Mouse (Mus musculus) cerebellum, adult 8-10 months (tissue): ENCODE measurements around the gene Tdp1.
"Not testable (repeated sequence)": the region's sequence is repeated elsewhere in the genome, so short reads cannot be mapped to it uniquely, and the experiment has no call there.

Source experiments
- DNase-seq: peaks from one replicate; pipeline ENCODE4 v3.0.0; 2022

The Tdp1 gene

GRCm38 (mm10) chr12:99959930-99960329 lies 75.6 kb downstream of the Tdp1 start:
- DNase-seq: no peak

DNA sequence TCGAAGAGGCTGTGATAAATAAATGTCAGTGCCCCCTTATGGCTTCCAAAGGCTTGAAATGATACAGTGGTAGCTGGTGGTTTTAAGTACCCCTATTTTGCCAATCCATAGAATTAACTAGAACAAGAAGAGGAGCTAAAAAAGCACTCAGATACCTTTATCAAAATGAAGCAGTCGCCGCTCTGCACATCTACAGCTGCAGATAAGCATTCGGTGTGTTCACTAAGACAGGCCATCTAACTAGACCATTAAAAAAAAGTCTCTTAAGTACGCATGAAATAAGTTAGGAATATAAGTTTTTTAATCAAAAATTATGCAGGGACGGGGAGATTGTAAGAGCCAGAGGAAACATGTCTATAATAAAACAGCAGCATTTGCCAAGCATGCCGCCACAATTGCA lies 76.4 kb downstream of the Tdp1 start:
- DNase-seq: no peak

DNA sequence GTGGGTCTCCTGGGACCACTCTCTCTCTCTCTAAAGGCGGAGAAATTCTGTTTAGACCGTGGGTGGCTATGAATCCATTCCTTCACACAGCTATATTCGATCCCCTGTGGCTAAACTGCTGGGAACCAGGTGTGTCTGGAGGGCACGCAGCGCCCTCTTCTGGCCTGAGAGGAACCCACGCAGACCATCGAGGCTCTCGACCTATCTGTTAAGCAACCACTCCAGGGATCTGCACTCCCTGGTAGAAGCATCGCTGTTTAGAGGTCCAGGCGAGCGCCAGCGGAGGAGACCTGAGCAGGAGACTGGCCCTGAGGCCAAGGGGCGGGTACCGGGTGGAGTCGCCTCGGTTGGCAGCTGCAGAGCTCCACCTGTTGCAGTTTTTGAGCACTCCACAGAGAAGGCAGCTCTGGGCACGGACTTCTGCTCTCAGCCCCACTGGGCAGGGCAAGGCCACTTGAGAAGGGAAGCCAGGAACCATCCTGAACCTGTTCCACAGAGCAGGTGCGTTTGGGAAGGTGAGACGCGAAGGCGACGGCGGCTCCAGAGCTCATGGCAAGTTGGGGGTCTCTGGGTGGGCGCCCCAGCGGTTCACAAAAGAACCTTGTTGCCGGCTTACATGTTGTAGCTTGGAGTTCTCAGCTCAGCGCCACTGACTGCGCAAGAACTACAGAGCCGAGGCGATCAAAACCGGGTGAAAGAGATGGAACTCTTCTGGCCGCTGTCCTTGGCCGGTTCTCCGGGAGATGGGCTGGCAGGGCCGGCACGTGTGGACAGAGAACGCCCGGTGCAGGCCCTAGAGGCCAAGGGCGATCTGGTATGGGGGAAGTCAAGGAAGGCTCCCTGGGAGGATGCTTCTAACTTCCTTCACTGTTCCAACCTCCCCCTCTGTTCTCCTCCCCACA lies 80.2 kb downstream of the Tdp1 start, which contains the start of gene Kcnk13:
Kcnk13 (plus strand) TSS at position 199 of the 902 bp plus-strand sequence.
- peak; percentile 42 for DNase-seq

- peak; percentile 15 for DNase-seq
Measured at GRCm38 (mm10) chr12:99965203-99966115, 81.1 kb downstream of the Tdp1 start.

DNA sequence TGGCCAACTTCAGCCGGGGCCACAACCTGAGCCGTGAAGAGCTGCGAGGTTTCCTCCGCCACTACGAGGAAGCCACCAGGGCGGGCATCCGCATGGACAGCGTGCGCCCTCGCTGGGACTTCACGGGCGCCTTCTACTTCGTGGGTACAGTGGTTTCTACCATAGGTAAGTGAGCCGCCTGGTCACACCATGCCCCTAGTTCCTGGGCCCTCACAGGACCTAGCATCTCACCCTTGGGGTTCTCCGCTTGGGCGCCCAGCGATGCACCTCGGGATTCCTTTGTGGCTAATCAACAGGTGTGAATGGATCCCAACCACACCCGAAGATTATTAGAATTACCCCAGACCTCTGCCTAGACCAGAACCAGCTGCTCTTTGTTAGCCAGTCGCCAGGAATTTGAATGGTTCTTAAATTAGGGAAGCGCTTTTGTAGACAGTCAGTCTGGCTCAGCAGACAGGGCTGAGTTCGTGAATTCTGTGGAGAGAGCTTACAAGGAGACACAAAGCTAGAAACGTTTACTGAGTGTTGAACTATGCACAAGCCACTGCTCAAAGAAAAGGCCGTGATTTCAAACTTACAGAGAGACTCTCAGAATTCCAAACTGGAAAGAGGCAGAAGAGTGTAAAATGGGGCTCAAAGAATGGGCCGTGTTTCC lies 81.9 kb downstream of the Tdp1 start:
- DNase-seq: peak; percentile 8

DNA sequence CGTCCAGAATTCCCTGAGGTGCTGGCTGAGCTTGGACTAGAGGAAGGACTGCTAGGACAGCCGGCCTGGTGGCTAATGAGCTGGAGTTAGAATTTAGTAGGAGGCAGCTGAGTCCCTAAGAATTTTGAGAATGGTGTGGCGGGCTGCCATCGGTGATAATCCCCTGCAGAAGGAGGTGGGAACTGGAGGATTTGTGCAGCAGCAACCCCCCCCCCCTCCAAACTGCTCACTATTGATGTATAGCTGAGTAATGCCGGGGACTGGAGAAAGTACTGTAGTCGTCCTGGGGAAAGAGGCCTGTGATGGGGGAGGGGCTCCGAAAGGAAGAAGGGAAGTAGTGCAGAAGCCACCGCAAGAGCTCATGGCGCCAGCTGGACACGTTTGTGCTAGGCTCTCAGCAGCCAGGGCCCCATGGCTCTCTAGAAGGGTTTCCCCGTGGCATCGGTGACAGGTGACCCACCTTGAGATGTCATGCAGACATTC lies 82.6 kb downstream of the Tdp1 start:
- DNase-seq: no peak

GRCm38 (mm10) chr12:99969906-99970305 lies 85.6 kb downstream of the Tdp1 start:
- no peak for DNase-seq

DNA sequence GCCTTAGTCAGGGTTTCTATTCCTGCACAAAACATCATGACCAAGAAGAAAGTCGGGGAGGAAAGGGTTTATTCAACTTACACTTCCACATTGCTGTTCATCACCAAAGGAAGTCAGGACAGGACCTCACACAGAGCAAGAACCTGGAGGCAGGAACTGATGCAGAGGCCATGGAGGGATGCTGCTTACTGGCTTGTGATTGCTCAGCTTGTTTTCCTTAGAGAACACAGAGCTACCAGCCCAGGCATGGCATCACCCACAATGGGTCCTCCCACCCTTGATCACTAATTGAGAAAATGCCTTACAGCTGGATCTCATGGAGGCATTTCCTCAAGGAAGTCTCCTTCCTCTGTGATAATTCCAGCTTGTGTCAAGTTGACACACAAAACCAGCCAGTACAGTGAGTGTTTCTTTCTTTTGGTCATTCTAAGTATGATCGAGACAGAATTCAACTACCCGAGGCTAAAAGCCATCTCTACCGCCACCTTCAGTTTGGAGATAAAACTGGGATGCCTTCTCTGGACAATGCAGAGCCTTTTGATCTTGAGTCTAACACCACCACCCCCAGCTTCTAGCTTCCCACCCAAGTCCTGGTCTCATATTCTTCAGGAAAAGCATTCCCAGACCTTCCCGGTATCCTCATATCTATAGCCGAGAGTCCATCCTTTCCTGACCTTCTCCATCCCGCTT lies 87.0 kb downstream of the Tdp1 start:
- not testable (repeated sequence) for DNase-seq

DNA sequence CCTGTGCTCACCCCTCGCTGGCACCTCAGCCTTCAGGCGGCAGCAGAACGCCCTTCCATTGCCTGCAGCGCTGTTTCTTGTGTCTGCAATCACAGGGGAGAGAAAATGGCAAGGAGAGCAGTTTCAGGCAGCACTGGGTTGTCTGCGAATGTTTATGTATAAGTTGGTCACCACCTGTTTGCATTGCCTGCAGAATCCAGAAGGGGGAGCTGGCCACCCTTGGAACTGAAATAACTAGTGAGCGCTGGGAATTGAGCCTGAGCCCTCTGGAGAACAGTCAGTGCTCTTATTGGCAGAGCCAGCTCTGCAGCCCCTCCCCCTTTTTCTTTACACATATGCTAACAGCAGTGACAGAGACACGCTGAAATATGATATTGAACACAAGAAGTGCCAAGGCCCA lies 88.5 kb downstream of the Tdp1 start:
- DNase-seq: no peak

DNA sequence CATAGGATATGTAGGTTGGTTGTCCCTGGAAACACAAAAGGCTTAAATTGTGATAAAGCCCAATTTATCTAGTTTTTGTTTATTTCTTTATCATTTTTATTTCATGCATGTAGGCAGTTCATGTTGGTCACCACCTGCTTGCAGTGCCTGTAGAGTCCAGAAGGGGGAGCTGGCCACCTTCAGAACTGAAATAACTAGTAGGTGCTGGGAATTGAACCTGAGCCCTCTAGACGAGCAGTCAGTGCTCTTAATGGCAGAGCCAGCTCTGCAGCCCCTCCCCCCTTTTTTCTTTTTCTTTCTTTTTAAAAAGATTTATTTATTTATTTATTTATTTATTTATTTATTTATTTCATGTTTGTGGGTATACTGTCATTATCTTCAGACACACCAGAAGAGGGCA lies 89.3 kb downstream of the Tdp1 start:
- no peak for DNase-seq

GRCm38 (mm10) chr12:99979541-99979940 lies 95.2 kb downstream of the Tdp1 start:
- DNase-seq: no peak

GRCm38 (mm10) chr12:99986797-99987196 lies 102.5 kb downstream of the Tdp1 start:
- DNase-seq: no peak

DNA sequence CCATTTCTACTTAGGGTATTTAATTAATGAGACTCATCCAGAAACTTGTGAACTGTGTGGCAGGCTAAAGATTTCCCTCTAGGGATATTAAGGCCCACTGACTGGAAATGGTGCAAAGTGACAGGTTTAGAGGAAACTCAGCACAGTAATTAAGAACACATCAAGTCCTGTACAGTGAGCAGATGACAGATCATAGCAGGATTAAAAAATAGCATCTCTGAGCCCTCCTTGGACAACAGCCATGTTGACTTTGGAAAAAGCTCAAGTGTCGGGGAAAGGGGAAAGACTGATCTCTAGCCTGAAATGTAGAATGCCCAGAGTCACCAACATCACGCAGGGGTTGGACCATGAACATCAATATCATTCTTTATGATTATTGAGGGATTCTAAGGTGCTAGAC lies 103.8 kb downstream of the Tdp1 start:
- DNase-seq: no peak

DNA sequence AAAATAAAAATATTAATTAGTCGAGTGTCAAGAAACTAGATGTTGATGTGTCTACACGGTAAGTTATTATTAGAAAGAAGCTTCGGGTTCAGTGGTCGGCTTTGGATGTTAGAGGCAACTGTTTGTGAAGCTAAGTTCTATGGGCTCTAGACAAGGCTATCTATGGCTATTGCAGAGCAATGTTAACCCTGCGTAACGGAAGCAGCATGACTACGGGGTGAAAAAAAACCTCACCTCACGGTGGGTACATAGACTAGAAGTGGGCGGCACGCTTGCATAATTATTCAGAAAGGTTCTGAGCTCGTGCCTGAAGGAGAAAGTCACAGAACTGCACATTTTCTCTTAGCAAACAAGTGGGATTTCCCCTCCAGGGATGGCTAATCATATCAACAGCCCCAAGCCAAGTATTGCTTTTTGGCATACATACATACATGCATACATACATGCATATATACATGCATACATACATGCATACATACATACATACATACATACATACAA lies 108.1 kb downstream of the Tdp1 start:
- no peak for DNase-seq

- no peak for DNase-seq
Measured at GRCm38 (mm10) chr12:99993146-99993890, 109.0 kb downstream of the Tdp1 start.

GRCm38 (mm10) chr12:99995951-99996350 lies 111.6 kb downstream of the Tdp1 start:
- DNase-seq: no peak

- no peak for DNase-seq
Measured at GRCm38 (mm10) chr12:99999726-100000125, 115.4 kb downstream of the Tdp1 start.

GRCm38 (mm10) chr12:100000381-100000780 lies 116.1 kb downstream of the Tdp1 start:
- DNase-seq: no peak

GRCm38 (mm10) chr12:100001246-100001645 lies 116.9 kb downstream of the Tdp1 start:
- no peak for DNase-seq

- no peak for DNase-seq
Measured at GRCm38 (mm10) chr12:100001910-100002309, 117.6 kb downstream of the Tdp1 start.

- DNase-seq: peak; percentile 57
Measured at GRCm38 (mm10) chr12:100002914-100003587, 118.7 kb downstream of the Tdp1 start.
